Mouse (Mus musculus) liver, adult 10 weeks (tissue): ENCODE results near the gene Brat1. TPM values are rescaled to one million over a fixed set of nuclear protein-coding genes. Genes with fewer than 3 reads are reported as not detected.

Experiments
- polyA plus RNA-seq: library from polyadenylated mRNA; stranded (reverse); fragments of 350-450 nt; fragmentation: Illumina TruSeq; extraction: RNeasy Lipid Tissue Mini Kit (QIAGEN cat#74804); gene quantifications from one replicate; pipeline ENCODE4 v1.2.3, GENCODE M21; 2014; ENCODE audit warnings: low read depth, low replicate concordance

Brat1 gene
- polyA plus RNA-seq = 1.6 TPM

GRCm38 (mm10) chr5:140704378-140705251, at the start of gene Brat1:
TSS of gene Brat1 (plus strand) at chr5:140705011.

GRCm38 (mm10) chr5:140702103-140702513, 2.7 kb upstream of the Brat1 start, which contains the start of gene Iqce:
TSS of gene Iqce (minus strand) at chr5:140702378.

GRCm38 (mm10) chr5:140723822-140724221, 19.0 kb downstream of the Brat1 start, which contains the start of gene Amz1:
TSS of gene Amz1 (plus strand) at chr5:140724127.

Other genes starting within 250 kb of the Brat1 start
- not detected for gene Chst12, start 199.5 kb upstream of the Brat1 start, polyA plus RNA-seq
- not detected for gene Grifin, start 139.9 kb upstream of the Brat1 start, polyA plus RNA-seq
- gene Lfng, start 97.7 kb upstream of the Brat1 start, polyA plus RNA-seq = 0.48 TPM
- 0.32 TPM for gene Ttyh3, start 56.0 kb upstream of the Brat1 start, polyA plus RNA-seq
- 0.72 TPM for gene Iqce, start 2.6 kb upstream of the Brat1 start, polyA plus RNA-seq
- gene Amz1, start 19.1 kb downstream of the Brat1 start, polyA plus RNA-seq = not detected
- 8.3 TPM for gene Gna12, start 125.4 kb downstream of the Brat1 start, polyA plus RNA-seq